Mouse (Mus musculus) adrenal gland, adult 8-10 months (tissue): ENCODE results near the gene Bola1. TPM values are rescaled to one million over a fixed set of nuclear protein-coding genes. Genes with fewer than 3 reads are reported as not detected.
A peak's percentile ranks its signal among the peaks of the same experiment; 100 is the strongest.
"Not testable (repeated sequence)": the region's sequence is repeated elsewhere in the genome, so short reads cannot be mapped to it uniquely, and the experiment has no call there.

ENCODE experiments used
- DNase-seq: peaks from one replicate; pipeline ENCODE4 v3.0.0; 2022
- total RNA-seq, 4 experiments: library from RNA; stranded (reverse); gene quantifications; 2 replicates each; pipeline ENCODE4 v1.2.4; 2022

The Bola1 gene
- total RNA-seq, 4 experiments from 2014 or later = 24.2 to 48.0 (median 33.0) TPM

- DNase-seq = no peak
Measured at GRCm38 (mm10) chr3:96226695-96227648, 7.5 kb upstream of the Bola1 start.

- no peak for DNase-seq
Measured at GRCm38 (mm10) chr3:96225421-96225820, 5.9 kb upstream of the Bola1 start.

- DNase-seq = no peak
Measured at GRCm38 (mm10) chr3:96222774-96223173, 3.3 kb upstream of the Bola1 start.

GRCm38 (mm10) chr3:96221640-96222038 is 2.1 kb upstream of the Bola1 start:
- no peak for DNase-seq

- peak; percentile 92 for DNase-seq
Measured at GRCm38 (mm10) chr3:96220765-96221639, 1.5 kb upstream of the Bola1 start, which contains the start of the genes Hist2h2ac and Hist2h2be. Hist2h2ac (minus strand) TSS chr3:96220880. Hist2h2be (plus strand) TSS chr3:96221119.

- DNase-seq = not testable (repeated sequence)
Measured at GRCm38 (mm10) chr3:96220131-96220764, 739 bp upstream of the Bola1 start.

GRCm38 (mm10) chr3:96219191-96219641 is 293 bp downstream of the Bola1 start:
- no peak for DNase-seq

- DNase-seq = no peak
Measured at GRCm38 (mm10) chr3:96209242-96209641, 10.3 kb downstream of the Bola1 start.

GRCm38 (mm10) chr3:96207819-96208218 is 11.7 kb downstream of the Bola1 start:
- DNase-seq = no peak

GRCm38 (mm10) chr3:96199731-96200130 is 19.8 kb downstream of the Bola1 start:
- no peak for DNase-seq

GRCm38 (mm10) chr3:96198601-96199251 is 20.8 kb downstream of the Bola1 start:
- DNase-seq = not testable (repeated sequence)

- no peak for DNase-seq
Measured at GRCm38 (mm10) chr3:96198181-96198580, 21.3 kb downstream of the Bola1 start.

- peak; percentile 90 for DNase-seq
Measured at GRCm38 (mm10) chr3:96197129-96197749, 22.3 kb downstream of the Bola1 start.

GRCm38 (mm10) chr3:96196437-96197128 is 22.9 kb downstream of the Bola1 start:
- no peak for DNase-seq

GRCm38 (mm10) chr3:96195616-96196313 is 23.7 kb downstream of the Bola1 start:
- no peak for DNase-seq

- DNase-seq = no peak
Measured at GRCm38 (mm10) chr3:96194966-96195365, 24.5 kb downstream of the Bola1 start.

GRCm38 (mm10) chr3:96192977-96193376 is 26.5 kb downstream of the Bola1 start:
- no peak for DNase-seq

- DNase-seq = no peak
Measured at GRCm38 (mm10) chr3:96182382-96182776, 37.1 kb downstream of the Bola1 start.

GRCm38 (mm10) chr3:96181510-96182381 is 37.8 kb downstream of the Bola1 start:
- no peak for DNase-seq
